Mouse (Mus musculus) heart, adult 11 months (tissue): ENCODE data around the gene Styk1.

Source experiments
- DNase-seq: peaks from one replicate; pipeline ENCODE4 v3.0.0; 2022

Gene Styk1

DNA sequence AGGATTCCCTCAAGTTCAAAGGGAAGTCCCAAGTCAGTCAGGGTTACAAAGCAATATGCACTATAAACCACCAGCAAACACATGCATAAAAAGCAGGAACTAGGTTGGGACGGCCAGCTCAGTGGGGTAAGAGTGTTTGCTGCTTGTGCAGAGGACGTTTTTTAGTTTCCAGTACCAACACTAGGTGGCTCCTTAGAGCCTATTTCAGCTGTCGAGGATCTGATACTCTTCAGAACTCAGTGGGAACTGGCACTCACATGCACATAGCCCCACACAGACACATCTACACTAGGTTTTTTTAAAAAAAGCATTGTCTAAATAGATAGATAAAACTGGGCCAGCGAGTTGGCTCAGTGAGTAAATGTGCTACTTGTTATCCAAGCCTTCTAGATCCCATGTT, 13.7 kb upstream of the Styk1 start:
- no peak for DNase-seq

DNA sequence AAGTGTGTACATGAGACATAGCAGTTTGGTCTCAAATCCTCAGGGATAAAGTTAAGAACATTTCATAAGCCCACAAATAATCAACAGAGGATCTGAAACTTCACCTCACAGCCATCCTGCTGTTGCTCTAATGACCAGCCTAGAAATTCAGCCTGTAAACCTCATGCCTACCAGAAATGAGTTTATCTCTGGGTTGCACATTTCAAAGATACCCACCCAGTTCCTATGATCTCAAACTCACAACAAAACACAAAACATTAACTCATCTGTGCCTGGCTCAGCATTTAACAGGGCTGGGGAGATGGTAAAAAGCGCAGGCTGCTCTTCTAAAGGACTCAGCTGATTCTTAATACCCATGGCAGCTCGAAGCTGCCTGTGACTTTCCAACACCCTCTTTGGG, 11.0 kb upstream of the Styk1 start:
- DNase-seq, result no peak

DNA sequence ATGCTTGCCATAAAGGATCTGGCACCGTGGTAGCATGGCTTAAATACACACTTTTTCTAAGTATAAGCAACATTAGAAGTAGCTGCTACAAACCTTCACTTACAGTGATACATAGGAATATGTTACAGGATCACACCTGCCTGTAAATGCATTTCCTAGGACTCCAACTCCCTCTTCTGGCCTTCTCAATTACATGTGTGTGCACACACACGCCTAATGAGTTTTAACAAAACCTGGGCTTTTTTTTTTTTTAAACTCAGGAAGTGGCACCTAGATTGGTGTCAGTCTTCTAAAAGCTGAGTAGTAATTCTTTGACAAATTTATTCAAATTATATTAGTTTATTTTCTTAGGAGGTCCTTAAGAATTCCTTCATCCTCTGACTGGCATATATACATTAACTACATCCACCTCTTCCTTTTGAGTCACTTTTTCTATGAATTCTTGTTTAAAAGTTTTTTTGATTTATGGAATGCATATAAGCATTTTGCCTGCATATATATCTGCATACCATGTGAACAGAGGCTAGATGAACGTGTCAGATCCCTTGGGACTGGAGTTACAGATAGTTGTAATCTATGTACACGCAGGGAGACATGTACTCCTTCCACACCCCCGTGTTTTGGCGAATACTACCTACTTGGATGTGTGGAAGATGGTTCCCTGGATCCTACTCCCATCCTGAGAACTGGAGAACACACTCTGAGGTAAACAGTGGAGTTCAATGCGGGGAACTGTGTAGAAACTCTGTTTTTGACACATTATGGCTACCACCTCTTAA, 9.8 kb upstream of the Styk1 start:
- DNase-seq, result no peak

DNA sequence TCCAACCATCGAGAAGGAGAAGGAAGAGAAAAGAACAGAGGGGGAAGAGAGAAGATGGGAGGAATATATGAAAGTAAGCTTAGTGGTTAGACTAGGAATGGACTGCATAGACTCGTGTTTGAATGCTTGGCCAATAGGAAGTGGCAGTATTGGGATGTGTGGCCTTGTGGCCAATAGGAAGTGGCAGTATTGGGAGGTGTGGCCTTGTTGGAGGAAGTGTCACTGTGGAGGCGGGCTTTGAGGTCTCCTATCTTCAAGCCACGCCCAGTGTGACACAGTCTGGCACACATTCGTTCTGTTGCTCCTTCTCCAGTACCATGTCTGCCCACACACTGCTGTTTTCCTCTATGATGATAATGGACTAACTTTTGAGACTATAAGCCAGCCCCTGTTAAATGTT, 7.3 kb upstream of the Styk1 start:
- DNase-seq, result peak; percentile 88

DNA sequence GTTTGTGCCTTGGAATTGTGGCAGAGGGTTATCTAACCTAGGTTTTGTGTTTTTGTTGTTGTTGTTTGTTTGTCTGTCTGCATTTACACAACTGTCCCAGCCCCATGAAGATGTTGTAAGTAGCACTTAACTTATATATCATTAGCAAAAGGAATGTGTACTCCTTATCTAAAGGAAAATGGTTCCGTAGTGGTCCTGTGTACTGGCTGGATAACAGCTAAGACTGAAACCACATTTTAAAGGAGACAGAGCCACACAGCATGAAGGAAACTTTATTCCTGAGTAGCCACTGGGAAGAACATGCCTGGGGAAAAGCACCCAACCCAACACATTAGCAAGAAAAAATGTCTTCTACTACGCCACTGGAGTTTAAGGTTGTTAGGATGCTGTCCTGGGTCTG, 6.1 kb upstream of the Styk1 start:
- DNase-seq, result no peak

DNA sequence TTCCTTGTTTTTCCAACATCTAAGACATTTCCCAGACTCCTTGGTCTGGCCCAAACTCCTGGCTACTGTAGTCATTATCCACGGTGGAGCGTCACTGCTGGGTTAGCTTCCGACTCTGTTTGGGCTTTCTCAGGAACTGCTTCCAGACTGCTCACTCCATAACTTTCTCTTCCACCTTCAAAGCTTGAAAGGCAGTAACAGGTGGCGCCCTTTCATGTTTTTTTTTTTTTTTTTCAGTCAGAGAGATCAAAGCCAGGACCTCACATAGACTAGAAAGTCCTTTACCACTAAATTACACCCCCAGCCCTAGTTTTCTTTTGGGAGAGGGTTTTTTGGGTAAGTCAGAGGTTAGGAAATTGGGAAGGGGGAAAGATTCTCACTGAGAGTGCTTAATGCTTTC, 1.5 kb upstream of the Styk1 start:
- DNase-seq, result no peak

DNA sequence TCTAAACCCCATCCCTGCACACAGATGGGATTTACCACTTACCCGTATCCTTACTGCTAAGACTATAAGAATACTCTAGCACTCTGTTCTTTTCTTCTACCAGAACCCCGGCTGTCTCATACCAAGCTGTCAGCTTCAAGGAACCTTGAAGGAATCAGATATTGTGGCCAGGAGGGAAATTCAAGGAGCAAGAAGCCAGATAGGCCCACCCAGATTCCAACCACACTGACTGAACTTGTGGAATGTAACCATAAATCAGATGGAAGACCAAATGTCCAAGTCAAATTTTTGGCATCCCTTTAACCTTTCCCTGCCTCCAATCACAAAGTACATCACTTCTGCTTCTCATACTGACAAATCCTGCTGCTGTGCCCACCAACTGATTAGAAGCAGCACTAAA, 6.4 kb downstream of the Styk1 start:
- DNase-seq, result no peak

DNA sequence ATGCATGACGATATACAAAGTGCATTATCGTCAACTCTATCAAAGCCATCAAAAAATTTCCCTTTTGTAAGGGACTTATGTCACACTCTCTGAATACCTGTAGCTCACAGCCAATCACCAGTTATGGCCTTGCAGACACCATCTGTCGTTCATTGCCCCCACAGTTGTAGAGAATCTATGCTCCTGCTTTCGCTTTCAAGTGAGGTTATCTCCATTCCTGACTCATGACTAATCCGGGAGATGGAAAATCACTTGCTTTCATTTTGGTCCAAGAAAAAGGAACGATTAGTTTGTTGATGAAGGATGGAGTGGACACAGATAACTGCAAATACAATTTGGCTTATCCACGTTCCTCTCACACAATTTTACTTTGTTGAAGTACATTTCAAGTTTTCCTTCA, 9.1 kb downstream of the Styk1 start:
- DNase-seq, result no peak

DNA sequence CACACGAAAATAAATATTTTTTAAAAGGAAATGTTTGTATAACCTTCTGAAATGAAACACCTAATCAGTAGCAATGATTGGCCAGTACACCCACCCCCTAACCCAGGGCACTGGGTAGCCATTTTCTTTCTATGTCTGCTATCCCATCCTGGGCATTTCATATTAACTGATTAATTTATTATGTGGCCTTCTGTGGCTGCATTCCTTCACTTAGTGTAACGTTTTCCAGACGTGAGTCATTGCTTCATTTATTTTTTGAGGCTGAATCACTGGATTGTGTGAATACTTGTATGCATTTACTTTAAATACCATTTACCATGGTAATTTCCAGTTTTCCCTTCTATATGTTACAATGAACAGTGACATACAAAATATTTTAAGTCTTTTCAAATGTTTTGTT, 13.3 kb downstream of the Styk1 start:
- no peak for DNase-seq

DNA sequence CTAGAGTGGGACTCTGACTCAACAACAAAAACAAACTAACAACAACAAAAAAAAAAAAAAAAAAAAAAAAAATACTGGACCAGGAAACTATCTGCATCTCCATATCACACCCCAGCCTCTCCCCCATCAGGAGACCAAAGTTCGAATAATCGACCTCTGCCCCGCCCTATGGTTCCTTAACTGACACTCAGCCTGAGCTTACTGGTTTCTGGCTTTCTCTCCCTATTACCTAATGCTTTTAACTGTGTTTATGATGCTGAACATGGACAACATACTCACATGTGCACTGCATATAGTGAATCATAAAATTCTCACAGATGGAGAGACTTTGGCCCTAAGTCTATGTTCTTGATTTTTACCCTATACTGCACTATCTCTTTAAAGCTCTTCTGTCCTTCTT, 14.1 kb downstream of the Styk1 start:
- no peak for DNase-seq

DNA sequence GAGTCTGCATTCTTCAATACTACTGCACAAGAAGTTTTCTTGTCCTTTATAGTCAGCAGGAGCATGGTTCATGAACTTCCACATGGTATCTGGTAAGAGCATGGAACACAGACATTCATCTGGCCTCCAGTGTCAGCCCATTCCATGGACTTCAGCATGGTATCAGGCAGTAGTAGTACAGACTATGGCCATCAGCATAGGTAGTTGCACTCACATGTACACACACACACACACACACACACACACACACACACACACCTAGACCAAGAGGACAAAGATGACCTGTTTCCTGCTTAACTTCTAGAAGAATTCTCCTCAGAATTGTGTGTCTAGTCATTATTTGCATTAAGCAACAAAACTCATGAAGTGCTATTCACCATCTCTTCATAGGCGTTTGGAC, 14.6 kb downstream of the Styk1 start:
- DNase-seq, result no peak

DNA sequence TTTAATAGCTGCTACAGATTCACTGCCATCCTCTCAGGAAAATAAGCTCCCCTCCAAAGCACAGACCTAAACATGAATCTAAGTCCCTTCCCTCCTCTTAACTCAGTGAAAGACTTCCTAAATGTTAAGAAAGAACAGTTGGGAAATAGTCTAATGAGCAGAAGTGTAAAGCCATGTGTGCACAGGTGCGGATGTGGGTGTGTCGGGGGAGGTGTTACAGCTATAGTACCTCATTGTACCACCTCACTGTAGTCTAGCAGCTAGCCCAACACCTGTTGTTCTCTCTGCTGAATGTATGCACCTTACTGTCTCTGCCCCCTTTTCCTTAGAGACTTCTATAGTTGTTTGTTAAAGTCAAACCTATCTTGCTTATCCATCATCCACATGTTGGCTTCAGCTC, 26.3 kb downstream of the Styk1 start:
- no peak for DNase-seq

DNA sequence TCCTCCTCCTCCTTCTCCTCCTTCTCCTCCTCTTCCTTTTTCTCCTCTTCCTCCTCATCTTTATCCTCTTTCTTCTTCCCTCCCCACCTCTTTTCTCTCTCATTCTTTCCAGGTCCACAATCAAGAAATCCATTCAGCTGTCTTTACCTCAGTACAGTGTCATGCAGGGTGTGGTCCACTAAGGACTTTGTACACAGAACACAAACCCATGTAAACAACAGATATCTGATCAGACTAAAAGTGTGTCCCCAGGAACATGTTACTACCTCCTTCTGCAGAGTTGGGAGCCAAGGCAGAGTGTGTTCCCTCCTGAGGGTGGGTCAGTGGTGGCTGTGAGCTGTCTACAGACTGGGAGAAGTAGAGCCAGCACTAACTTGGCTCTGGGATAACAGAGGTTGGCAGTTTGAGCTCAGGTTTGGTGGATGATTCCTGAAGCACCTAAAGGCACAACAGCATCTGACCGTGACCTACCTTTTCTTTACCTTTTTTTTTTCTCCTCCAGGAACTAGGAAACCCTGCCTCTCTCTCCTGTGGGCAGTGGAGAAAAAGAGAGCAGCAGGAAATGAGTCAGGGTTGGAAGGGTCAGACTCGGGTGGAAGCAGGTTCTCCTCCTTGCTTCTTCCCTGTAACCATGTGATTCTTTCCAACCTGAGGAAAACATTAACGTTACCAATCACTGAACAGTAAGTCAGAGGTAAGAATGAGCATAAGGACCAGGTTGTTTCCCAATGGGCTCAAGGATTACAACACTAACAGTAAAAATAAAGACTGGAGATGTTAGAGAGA, 31.4 kb downstream of the Styk1 start:
- no peak for DNase-seq

DNA sequence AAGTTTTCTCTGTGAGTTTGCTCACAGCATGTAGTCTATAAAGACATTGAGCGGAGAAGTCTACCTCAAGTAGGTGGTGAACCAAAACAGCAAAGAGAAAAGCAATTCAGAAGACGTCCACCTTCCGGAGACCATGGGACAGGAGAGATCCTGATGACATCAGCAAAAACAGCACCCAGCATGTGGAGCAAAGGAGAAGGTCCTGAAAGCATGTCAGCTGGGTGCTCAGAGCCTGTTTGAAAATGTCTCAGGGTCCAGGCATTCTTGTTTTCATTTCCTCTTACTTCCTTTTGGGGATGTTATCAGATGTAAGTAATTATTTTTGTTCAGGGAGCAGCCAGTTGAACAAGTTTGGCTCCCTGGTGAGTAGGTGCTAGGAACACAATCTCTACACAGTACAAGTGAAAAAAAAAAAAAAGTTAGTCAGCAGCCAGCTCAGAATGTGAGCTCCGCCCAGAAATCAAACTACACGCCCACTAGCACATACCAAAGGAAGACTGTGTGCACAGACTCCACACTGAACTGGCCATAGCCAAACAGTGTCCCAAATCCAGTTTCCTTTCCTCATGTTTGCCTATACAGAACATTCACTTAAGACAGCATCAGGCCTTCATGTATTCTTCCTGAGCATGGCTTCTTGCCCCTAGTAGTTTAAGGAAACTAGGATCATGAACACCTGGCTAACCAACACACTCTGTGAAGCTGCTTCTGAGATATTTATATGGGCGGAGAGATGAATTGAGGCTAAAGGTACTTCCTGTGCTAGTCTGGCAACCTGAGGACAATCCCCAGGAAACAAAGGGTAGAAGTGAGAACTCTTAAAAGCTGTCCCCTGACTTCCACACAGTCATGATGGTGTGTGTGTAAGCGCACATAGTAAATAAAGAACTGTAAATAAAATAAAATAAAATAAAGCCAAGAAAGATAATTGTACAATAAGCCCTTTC, 37.0 kb downstream of the Styk1 start:
- DNase-seq, result no peak

DNA sequence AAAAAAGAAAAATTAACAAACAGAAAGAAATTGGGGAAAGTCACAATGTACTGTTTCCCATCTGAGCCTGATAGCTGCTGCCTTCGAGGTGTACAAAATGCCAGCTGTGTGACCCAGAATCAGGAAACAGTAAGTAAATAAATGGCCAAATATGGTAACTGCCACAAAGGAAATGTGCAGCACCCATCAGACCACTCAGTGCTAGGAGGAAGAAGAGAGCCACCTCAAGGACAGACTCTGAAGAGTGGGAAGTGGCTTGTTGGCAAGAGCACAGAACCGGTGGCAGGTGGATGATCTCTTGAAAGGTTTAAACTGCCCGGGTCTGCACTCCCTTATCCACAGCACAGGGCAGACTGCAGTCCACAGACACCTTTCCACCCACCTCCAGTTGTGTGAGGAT, 45.4 kb downstream of the Styk1 start:
- DNase-seq, result no peak

DNA sequence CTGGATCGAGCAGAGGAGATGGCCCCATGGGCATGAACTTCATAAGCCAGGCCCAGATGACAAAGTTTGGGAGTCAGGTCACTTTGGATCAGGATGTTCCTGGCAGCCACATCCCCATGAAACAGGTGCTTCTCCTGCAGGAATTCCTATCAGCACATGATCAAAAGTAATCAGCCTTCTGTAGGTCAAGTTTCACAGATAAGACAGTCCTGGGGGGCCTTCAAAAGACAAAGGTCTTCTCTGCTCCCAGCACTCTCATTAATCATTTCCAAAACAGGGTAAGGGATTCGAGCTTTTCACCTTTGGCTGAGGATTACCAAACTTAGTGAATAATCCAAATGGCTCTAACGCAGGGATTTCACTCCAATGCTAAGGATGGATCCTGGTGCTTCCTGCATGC, 48.6 kb downstream of the Styk1 start:
- no peak for DNase-seq

DNA sequence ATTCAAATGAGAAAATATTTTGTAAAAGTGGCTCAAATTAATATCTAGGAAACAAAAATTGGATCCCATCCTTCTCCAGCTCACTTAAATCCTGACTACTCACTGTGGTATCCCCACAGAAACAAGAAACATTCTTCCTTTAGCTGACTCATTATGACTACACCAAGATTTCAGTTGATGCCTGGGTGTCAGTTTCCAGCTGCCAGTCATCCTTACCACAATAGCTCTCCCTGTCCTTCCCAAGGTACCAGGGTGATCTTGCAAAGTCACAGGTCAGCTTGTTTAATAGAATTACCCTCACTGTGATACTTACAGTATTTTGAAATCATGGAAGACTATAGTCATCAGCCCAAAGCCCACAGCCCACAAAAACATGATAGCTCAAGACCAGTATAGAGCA, 54.9 kb downstream of the Styk1 start:
- DNase-seq, result no peak

DNA sequence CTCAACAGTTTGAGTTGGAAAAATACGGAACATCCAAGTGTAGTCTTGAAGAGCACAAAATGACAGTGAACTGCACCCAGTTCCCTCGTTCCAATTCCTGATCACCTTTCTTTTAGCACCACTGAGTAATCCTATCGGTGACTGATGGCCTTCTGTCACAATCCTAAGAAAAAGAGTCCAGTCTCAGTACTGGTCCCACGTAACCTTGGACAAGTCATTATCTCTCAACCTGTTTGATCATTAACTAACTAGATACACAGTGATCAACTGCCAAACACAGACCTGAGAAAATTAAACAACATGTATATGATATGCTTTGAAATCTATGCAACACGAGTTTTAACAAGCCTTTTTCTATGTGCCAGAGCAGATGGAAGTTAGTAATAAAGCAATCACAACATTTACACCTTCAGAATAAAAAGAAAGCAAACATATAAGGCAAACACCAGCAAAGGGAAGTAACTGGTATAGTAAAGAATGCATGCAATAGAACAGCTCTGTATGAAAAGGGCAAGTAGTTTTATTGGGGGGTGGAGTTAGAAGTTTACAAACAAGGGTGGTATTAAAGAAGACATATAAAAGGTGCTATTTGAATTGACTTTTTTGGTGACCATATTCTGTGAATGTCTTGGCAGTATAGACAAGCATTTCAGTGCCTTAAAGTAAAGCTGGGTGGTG, 58.8 kb downstream of the Styk1 start:
- no peak for DNase-seq

DNA sequence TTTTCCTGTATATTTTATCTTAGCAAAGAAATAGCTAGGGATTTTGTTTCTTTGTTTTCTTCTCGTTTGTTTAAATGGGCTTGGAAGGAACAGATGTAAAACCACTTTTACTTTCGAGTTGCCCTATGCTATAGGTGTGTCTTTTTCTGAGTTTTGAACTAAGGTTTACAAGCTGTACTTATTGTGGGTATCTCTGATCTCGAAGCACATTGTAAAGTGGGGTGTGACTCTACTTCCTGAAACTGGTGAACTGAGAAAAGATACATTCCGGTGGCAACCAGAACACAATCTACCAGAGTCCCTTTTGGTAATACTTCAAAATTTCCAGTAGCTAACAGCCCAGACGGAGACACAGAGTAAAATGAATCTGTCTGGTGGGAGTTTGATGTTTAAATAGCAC, 59.5 kb downstream of the Styk1 start:
- DNase-seq, result no peak

DNA sequence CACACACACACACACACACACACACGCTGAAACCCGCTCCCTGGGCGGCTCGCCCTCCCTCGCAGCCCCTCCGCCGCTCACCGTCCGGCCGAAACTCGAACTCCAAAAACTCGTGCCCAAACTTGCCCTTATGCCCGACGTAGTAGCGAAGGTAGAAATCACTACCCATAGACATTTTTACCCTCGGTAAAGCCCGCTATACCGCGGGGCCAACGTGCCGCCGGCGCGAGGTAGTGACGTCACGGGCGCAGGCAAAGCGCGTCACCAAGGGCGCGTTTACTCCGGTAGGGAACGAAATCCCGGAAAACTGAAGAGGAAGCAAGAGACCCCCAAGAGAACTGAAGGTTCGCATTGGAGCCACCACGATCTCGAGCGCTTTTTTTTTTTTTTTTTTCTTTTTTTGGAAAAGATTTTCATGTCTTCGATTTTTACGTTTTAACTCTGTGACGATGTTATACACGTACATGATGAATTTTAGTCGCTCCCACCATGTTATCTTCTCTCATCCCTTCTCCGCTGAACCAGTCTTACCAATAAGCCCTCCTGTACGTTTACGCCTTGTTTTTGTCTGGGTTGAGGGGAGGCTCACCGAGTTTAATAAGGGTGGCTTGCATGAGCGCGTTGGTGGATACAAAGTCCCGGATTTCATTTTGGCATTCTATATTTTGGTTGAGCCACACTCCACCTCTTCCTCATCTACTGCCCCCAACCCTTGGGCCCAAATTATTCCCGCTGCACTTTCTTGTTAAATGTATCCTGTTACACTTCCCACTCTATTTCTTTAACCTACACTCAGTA, 60.2 kb downstream of the Styk1 start, which contains the start of gene Magohb:
TSS of gene Magohb (minus strand) at position 254 of the 798 bp plus-strand sequence.
- peak; percentile 97 for DNase-seq

DNA sequence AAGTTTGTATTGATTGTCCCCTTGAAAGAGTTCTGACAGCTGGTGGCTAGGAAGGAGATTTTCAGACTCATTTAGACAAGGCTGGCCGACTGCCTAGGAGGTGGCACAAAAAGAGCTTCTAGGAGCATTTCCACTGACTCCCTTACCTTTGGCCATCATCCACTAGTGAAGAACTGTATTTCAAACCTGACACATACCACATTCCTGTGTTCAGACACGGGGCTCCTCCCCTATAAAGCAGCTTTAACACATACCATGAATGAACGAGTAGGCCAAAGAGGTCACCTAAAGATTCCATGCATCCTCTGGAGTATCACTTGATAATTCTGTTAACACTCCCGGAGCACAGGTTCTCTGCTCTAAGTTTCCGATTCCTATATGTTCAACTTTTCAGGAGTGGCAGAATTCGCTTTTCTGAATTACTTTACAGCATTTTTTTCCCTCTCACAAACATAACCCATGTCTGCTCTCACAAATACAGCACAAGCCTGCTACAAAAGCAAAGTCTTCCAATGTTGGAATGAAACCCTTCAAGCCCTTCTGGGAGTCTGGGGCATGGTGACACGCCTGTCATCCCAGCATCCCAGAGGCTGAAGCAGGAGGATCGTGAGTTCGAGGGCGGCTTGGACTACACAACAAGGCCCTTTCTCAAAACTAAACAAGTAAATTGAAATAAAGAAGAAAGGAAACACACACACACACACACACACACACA, 61.0 kb downstream of the Styk1 start:
- no peak for DNase-seq
